Mouse (Mus musculus): ENCODE measurements around the gene Plekhg3. TPM values are rescaled to one million over a fixed set of nuclear protein-coding genes. Genes with fewer than 3 reads are reported as not detected.
A peak's percentile ranks its signal among the peaks of the same experiment; 100 is the strongest.

Plekhg3 gene
- polyA plus RNA-seq, 1 experiment = 28.5 TPM

GRCm38 (mm10) chr12:76528766-76529165, 1.9 kb upstream of the Plekhg3 start:
- no peaks in the 10 kb centered on the region for H3K27me3 ChIP-seq (ENCODE audit: control insufficient read depth, insufficient read depth, low read length, poor library complexity, severe bottlenecking)
- H3K36me3 ChIP-seq (ENCODE audit: control insufficient read depth, insufficient read depth, low read length, poor library complexity, severe bottlenecking) = no peaks in the 10 kb centered on the region
- H3K9me3 ChIP-seq (replicated peaks; ENCODE audit: control insufficient read depth, insufficient read depth, low read length, poor library complexity, severe bottlenecking) = no peaks in the 10 kb centered on the region
- H3K27ac ChIP-seq (ENCODE audit: insufficient read depth, low read length) = no peak overlapping the region
- no peak overlapping the region for H3K9ac ChIP-seq (ENCODE audit: low read depth, poor library complexity, severe bottlenecking)
- H3K4me1 ChIP-seq (ENCODE audit: control insufficient read depth, insufficient read depth, low read length) = peaks cover 3% of the 10 kb centered on the region
- TF ChIP-seq EP300 (IDR thresholded peaks at IDR 0.05; ENCODE audit: insufficient read depth, low read depth, low read length) (no peak), POLR2A (IDR thresholded peaks at IDR 0.05; ENCODE audit: insufficient read depth, low read length) (no peak), CTCF (IDR thresholded peaks at IDR 0.05; ENCODE audit: low read depth, low read length) (no peak)
- H3K4me3 ChIP-seq (ENCODE audit: low read depth, low read length) = no peak overlapping the region

GRCm38 (mm10) chr12:76531986-76532925, 1.6 kb downstream of the Plekhg3 start:
- Histone ChIP-seq H3K9me3 (replicated peaks; ENCODE audit: control insufficient read depth, insufficient read depth, low read length, poor library complexity, severe bottlenecking) (no peaks in the 10 kb centered on the region), H3K9ac (ENCODE audit: low read depth, poor library complexity, severe bottlenecking) (peak overlapping the region; percentile 88), H3K27me3 (ENCODE audit: control insufficient read depth, insufficient read depth, low read length, poor library complexity, severe bottlenecking) (no peaks in the 10 kb centered on the region), H3K4me3 (ENCODE audit: low read depth, low read length) (peak overlapping the region; percentile 84), H3K27ac (ENCODE audit: insufficient read depth, low read length) (no peak overlapping the region), H3K4me1 (ENCODE audit: control insufficient read depth, insufficient read depth, low read length) (peaks cover 3% of the 10 kb centered on the region), H3K36me3 (ENCODE audit: control insufficient read depth, insufficient read depth, low read length, poor library complexity, severe bottlenecking) (no peaks in the 10 kb centered on the region)
- peak; percentile 46; the same call in 1 of the 2 replicates for TF ChIP-seq EP300 (IDR thresholded peaks at IDR 0.05; ENCODE audit: insufficient read depth, low read depth, low read length)
- TF ChIP-seq CTCF (IDR thresholded peaks at IDR 0.05; ENCODE audit: low read depth, low read length) = no peak

GRCm38 (mm10) chr12:76532926-76533376, 2.3 kb downstream of the Plekhg3 start:
- Histone ChIP-seq H3K27ac (ENCODE audit: insufficient read depth, low read length) (no peak overlapping the region), H3K9me3 (replicated peaks; ENCODE audit: control insufficient read depth, insufficient read depth, low read length, poor library complexity, severe bottlenecking) (no peaks in the 10 kb centered on the region), H3K9ac (ENCODE audit: low read depth, poor library complexity, severe bottlenecking) (peak overlapping the region; percentile 88), H3K27me3 (ENCODE audit: control insufficient read depth, insufficient read depth, low read length, poor library complexity, severe bottlenecking) (no peaks in the 10 kb centered on the region), H3K4me3 (ENCODE audit: low read depth, low read length) (peak overlapping the region; percentile 84), H3K4me1 (ENCODE audit: control insufficient read depth, insufficient read depth, low read length) (peaks cover 3% of the 10 kb centered on the region), H3K36me3 (ENCODE audit: control insufficient read depth, insufficient read depth, low read length, poor library complexity, severe bottlenecking) (no peaks in the 10 kb centered on the region)
- TF ChIP-seq POLR2A (IDR thresholded peaks at IDR 0.05; ENCODE audit: insufficient read depth, low read length) (no peak), EP300 (IDR thresholded peaks at IDR 0.05; ENCODE audit: insufficient read depth, low read depth, low read length) (no peak), CTCF (IDR thresholded peaks at IDR 0.05; ENCODE audit: low read depth, low read length) (no peak)

GRCm38 (mm10) chr12:76533377-76534222, 2.9 kb downstream of the Plekhg3 start:
- H3K9ac ChIP-seq (ENCODE audit: low read depth, poor library complexity, severe bottlenecking) = peak overlapping the region; percentile 88
- H3K9me3 ChIP-seq (replicated peaks; ENCODE audit: control insufficient read depth, insufficient read depth, low read length, poor library complexity, severe bottlenecking) = no peaks in the 10 kb centered on the region
- no peaks in the 10 kb centered on the region for H3K27me3 ChIP-seq (ENCODE audit: control insufficient read depth, insufficient read depth, low read length, poor library complexity, severe bottlenecking)
- TF ChIP-seq EP300 (IDR thresholded peaks at IDR 0.05; ENCODE audit: insufficient read depth, low read depth, low read length) = no peak
- TF ChIP-seq CTCF (IDR thresholded peaks at IDR 0.05; ENCODE audit: low read depth, low read length) = no peak
- TF ChIP-seq POLR2A (IDR thresholded peaks at IDR 0.05; ENCODE audit: insufficient read depth, low read length) = no peak
- peaks cover 5% of the 10 kb centered on the region for H3K4me1 ChIP-seq (ENCODE audit: control insufficient read depth, insufficient read depth, low read length)
- peak overlapping the region; percentile 84 for H3K4me3 ChIP-seq (ENCODE audit: low read depth, low read length)
- no peak overlapping the region for H3K27ac ChIP-seq (ENCODE audit: insufficient read depth, low read length)
- no peaks in the 10 kb centered on the region for H3K36me3 ChIP-seq (ENCODE audit: control insufficient read depth, insufficient read depth, low read length, poor library complexity, severe bottlenecking)

GRCm38 (mm10) chr12:76534233-76534632, 3.5 kb downstream of the Plekhg3 start:
- peak overlapping the region; percentile 84 for H3K4me3 ChIP-seq (ENCODE audit: low read depth, low read length)
- no peak overlapping the region for H3K27ac ChIP-seq (ENCODE audit: insufficient read depth, low read length)
- no peaks in the 10 kb centered on the region for H3K9me3 ChIP-seq (replicated peaks; ENCODE audit: control insufficient read depth, insufficient read depth, low read length, poor library complexity, severe bottlenecking)
- TF ChIP-seq EP300 (IDR thresholded peaks at IDR 0.05; ENCODE audit: insufficient read depth, low read depth, low read length) = no peak
- no peak for TF ChIP-seq CTCF (IDR thresholded peaks at IDR 0.05; ENCODE audit: low read depth, low read length)
- no peak for TF ChIP-seq POLR2A (IDR thresholded peaks at IDR 0.05; ENCODE audit: insufficient read depth, low read length)
- no peaks in the 10 kb centered on the region for H3K36me3 ChIP-seq (ENCODE audit: control insufficient read depth, insufficient read depth, low read length, poor library complexity, severe bottlenecking)
- H3K9ac ChIP-seq (ENCODE audit: low read depth, poor library complexity, severe bottlenecking) = peak overlapping the region; percentile 88
- no peaks in the 10 kb centered on the region for H3K27me3 ChIP-seq (ENCODE audit: control insufficient read depth, insufficient read depth, low read length, poor library complexity, severe bottlenecking)
- H3K4me1 ChIP-seq (ENCODE audit: control insufficient read depth, insufficient read depth, low read length) = peaks cover 5% of the 10 kb centered on the region
